Mouse (Mus musculus) forebrain, embryonic 14.5 days (tissue): ENCODE measurements at regions not wholly inside any gene's neighbourhood (a gene's known extent, or its start where the extent isn't known, plus 50 kb on each side); places are given as distances from the start of the nearest gene placed in this dataset.

ENCODE experiments used
- ATAC-seq: fragments of 200-750 bp; cut with Nextera tagmentation; 2 replicates; pipeline ENCODE4 v1.8.0; 2017; ENCODE audit warnings: mild to moderate bottlenecking, moderate library complexity
- DNase-seq: peaks from one replicate; pipeline ENCODE4 v3.0.0-alpha.2; 2015; ENCODE audit warnings: low spot score
- H3K27ac ChIP-seq: fragments of 300-500 bp; sonication (generic); 2 replicates; pipeline ENCODE4 v1.5.1; 2014; ENCODE audit warnings: low read depth, mild to moderate bottlenecking, control low read depth, low read length, moderate library complexity
- H3K27me3 ChIP-seq: fragments of 300-500 bp; sonication (generic); replicated peaks from 2 replicates; pipeline ENCODE4 v1.6.1; 2014; ENCODE audit warnings: low read length, control low read depth, mixed read lengths; ENCODE audit not compliant: control insufficient read depth, insufficient read depth
- H3K36me3 ChIP-seq: fragments of 300-500 bp; sonication (generic); 2 replicates; pipeline ENCODE4 v1.6.1; 2014; ENCODE audit warnings: low read length, control low read depth; ENCODE audit not compliant: control insufficient read depth, insufficient read depth
- H3K4me1 ChIP-seq: fragments of 300-500 bp; sonication (generic); 2 replicates; pipeline ENCODE4 v1.6.1; 2014; ENCODE audit warnings: antibody characterized with exemption, low read length, control low read depth; ENCODE audit not compliant: control insufficient read depth, insufficient read depth
- H3K4me2 ChIP-seq: fragments of 300-500 bp; sonication (generic); 2 replicates; pipeline ENCODE4 v1.6.1; 2014; ENCODE audit warnings: mild to moderate bottlenecking, control low read depth, low read length
- H3K4me3 ChIP-seq: fragments of 300-500 bp; sonication (generic); 2 replicates; pipeline ENCODE4 v1.5.1; 2014; ENCODE audit warnings: low read depth, low read length, control low read depth
- H3K9ac ChIP-seq: fragments of 300-500 bp; sonication (generic); 2 replicates; pipeline ENCODE4 v1.6.1; 2014; ENCODE audit warnings: mild to moderate bottlenecking, low read length, control low read depth, moderate library complexity
- H3K9me3 ChIP-seq: fragments of 300-500 bp; sonication (generic); replicated peaks from 2 replicates; pipeline ENCODE4 v1.6.1; 2016; ENCODE audit warnings: low read length, control low read depth, mixed read lengths; ENCODE audit not compliant: control insufficient read depth
- WGBS: fragments of 180-500 bp; shearing (Covaris S2); extraction: QIAGEN DNeasy Blood & Tissue Kit; methylation state at CpG from one replicate; pipeline ENCODE4 v1.1.7; 2014; 5-methylcytosine and 5-hydroxymethylcytosine counted together

- H3K4me1 ChIP-seq: peaks cover 5% of the 10 kb centered on the region
- ATAC-seq (no peak), DNase-seq (no peak)
- H3K4me2 ChIP-seq: no peak overlapping the region
- no peaks in the 10 kb centered on the region for H3K9me3 ChIP-seq
- no peaks in the 10 kb centered on the region for H3K36me3 ChIP-seq
- no peak overlapping the region for H3K27ac ChIP-seq
- no peaks in the 10 kb centered on the region for H3K27me3 ChIP-seq
- H3K9ac ChIP-seq: no peak overlapping the region
- H3K4me3 ChIP-seq: no peak overlapping the region
- 86% methylated on average over 10 of the region's 10 CpGs for WGBS
Observed at GRCm38 (mm10) chr2:85250026-85250560, 53.1 kb upstream of the Lrrc55 start.
